In genomic region chr5:109556591-109557320, GRCm38 (mm10) we compare ENCODE assay signal across 8 mouse cellular contexts. TPM values are rescaled to one million over a fixed set of nuclear protein-coding genes. Genes with fewer than 3 reads are reported as not detected.
A peak's percentile ranks its signal among the peaks of the same experiment; 100 is the strongest.
DNase-seq lines count a peak whose midpoint lies in the region; ATAC-seq and TF ChIP-seq lines count a peak whose summit lies in the region.

No protein-coding gene starts in this region.

- peak; percentile 99 for DNase-seq in retina, adult 2 months (ENCODE audit: low read depth, low spot score)
- no peak for DNase-seq in retina, postnatal 1 day
- peak; percentile 93 to 95 for DNase-seq in cerebellum, postnatal 25 days
- DNase-seq in frontal cortex, postnatal 36 days (ENCODE audit: low spot score in 2 of 2): peak; percentile 93 to 95
- DNase-seq in thymus, postnatal 0 days (ENCODE audit: low spot score): peak; percentile 91

- H3K4me2 ChIP-seq in intestine, postnatal 0 days (replicated peaks; ENCODE audit: low read depth): peak overlapping the region; percentile 69
- H3K4me2 ChIP-seq in liver, embryonic 15.5 days: peak overlapping the region; percentile 86
- peak overlapping the region; percentile 61 for H3K4me2 ChIP-seq in neural tube, embryonic 15.5 days

- peak overlapping the region; percentile 97 for H3K27ac ChIP-seq in intestine, postnatal 0 days (ENCODE audit: low read depth, low read length)
- peak overlapping the region; percentile 92 for H3K27ac ChIP-seq in liver, embryonic 15.5 days (replicated peaks)
- H3K27ac ChIP-seq in neural tube, embryonic 15.5 days (replicated peaks): peak overlapping the region; percentile 99

- no peak overlapping the region for H3K9ac ChIP-seq in intestine, postnatal 0 days (ENCODE audit: low read depth, low read length)
- H3K9ac ChIP-seq in liver, embryonic 15.5 days: no peak overlapping the region
- peak overlapping the region; percentile 23; the same call in 1 of the 2 replicates for H3K9ac ChIP-seq in neural tube, embryonic 15.5 days (replicated peaks)

- H3K4me3 ChIP-seq in intestine, postnatal 0 days (ENCODE audit: low read depth, low read length): peak overlapping the region; percentile 72
- H3K4me3 ChIP-seq in liver, embryonic 15.5 days (replicated peaks): peak overlapping the region; percentile 71
- peak overlapping the region; percentile 74 for H3K4me3 ChIP-seq in neural tube, embryonic 15.5 days (replicated peaks)

- peaks cover 25% of the 10 kb centered on the region for H3K9me3 ChIP-seq in intestine, postnatal 0 days (ENCODE audit: control insufficient read depth)
- peaks cover 46% of the 10 kb centered on the region for H3K9me3 ChIP-seq in liver, embryonic 15.5 days (replicated peaks)
- H3K9me3 ChIP-seq in neural tube, embryonic 15.5 days (replicated peaks): no peaks in the 10 kb centered on the region; the same call in 1 of the 2 replicates

- TF ChIP-seq CTCF in intestine, postnatal 0 days (IDR thresholded peaks at IDR 0.05; ENCODE audit: low read depth): no peak

- no peaks in the 10 kb centered on the region for H3K4me1 ChIP-seq in intestine, postnatal 0 days (replicated peaks; ENCODE audit: control insufficient read depth, insufficient read depth, low read length)
- H3K4me1 ChIP-seq in liver, embryonic 15.5 days (replicated peaks): peaks cover 27% of the 10 kb centered on the region
- H3K4me1 ChIP-seq in neural tube, embryonic 15.5 days: no peaks in the 10 kb centered on the region

- peak; percentile 74 for ATAC-seq in intestine, postnatal 0 days
- peak; percentile 55 for ATAC-seq in liver, embryonic 15.5 days (ENCODE audit: insufficient read depth)
- peak; percentile 73 for ATAC-seq in neural tube, embryonic 15.5 days (ENCODE audit: low FRiP score)

- WGBS in intestine, postnatal 0 days: 5% methylated on average over 40 of the region's 40 CpGs
- WGBS in liver, embryonic 15.5 days (ENCODE audit: insufficient replicate concordance): 7% methylated on average over 40 of the region's 40 CpGs
- WGBS in neural tube, embryonic 15.5 days: 6% methylated on average over 40 of the region's 40 CpGs

- no peaks in the 10 kb centered on the region for H3K27me3 ChIP-seq in intestine, postnatal 0 days (replicated peaks; ENCODE audit: control insufficient read depth, insufficient read depth, low read length)
- no peaks in the 10 kb centered on the region for H3K27me3 ChIP-seq in liver, embryonic 15.5 days
- no peaks in the 10 kb centered on the region for H3K27me3 ChIP-seq in neural tube, embryonic 15.5 days (replicated peaks)

- peaks cover 13% of the 10 kb centered on the region; the same call in 1 of the 2 replicates for H3K36me3 ChIP-seq in intestine, postnatal 0 days (ENCODE audit: control insufficient read depth, insufficient read depth)
- peaks cover 23% of the 10 kb centered on the region for H3K36me3 ChIP-seq in liver, embryonic 15.5 days (replicated peaks)
- H3K36me3 ChIP-seq in neural tube, embryonic 15.5 days: peaks cover 23% of the 10 kb centered on the region

RNA-seq across cellular contexts. Expression of gene Crlf2, which starts 2.0 kb away (rescaled TPM):
- 12.0 and 13.1 TPM in 2 replicates for polyA plus RNA-seq in intestine, postnatal 0 days (2015; fragmentation: Nextera tagmentation; extraction: Ambion mirVana)
- 5.7 and 7.3 TPM in 2 replicates for polyA plus RNA-seq in liver, embryonic 15.5 days (2015; fragmentation: Nextera tagmentation; extraction: Ambion mirVana)
- 23.2 and 23.6 TPM in 2 replicates for polyA plus RNA-seq in neural tube, embryonic 15.5 days (2015; fragmentation: Nextera tagmentation; extraction: Ambion mirVana)
- polyA plus RNA-seq in thymus, postnatal 0 days (2015; fragmentation: Nextera tagmentation; extraction: Ambion mirVana): 24.9 and 27.2 TPM in 2 replicates
